Mouse (Mus musculus) frontal cortex, postnatal 25 days (tissue): ENCODE measurements around the gene Naglu.
"Not testable (repeated sequence)": the region's sequence is repeated elsewhere in the genome, so short reads cannot be mapped to it uniquely, and the experiment has no call there.

Experiments used
- DNase-seq, 2 experiments: peaks; one replicate each; pipeline ENCODE4 v3.0.0; 2022; ENCODE audit warnings: low spot score in 2 of 2

Gene Naglu

GRCm38 (mm10) chr11:101124494-101124893 lies 54.7 kb downstream of the Naglu start:
- DNase-seq: not testable (repeated sequence)

DNA sequence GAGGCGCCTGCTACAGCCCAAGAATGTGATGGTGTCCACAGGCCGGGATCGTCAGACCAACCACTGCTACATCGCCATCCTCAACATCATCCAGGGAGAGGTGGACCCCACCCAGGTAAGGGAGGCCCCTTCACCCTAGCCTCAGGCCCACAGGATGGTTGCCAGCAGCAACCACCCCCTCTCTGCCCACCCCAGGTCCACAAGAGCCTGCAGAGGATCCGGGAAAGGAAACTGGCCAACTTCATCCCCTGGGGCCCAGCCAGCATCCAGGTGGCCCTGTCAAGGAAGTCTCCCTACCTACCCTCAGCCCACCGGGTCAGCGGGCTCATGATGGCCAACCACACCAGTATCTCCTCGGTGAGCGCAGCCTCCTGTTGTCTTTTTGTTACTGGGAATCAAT lies 55.2 kb downstream of the Naglu start:
- DNase-seq: not testable (repeated sequence)

DNA sequence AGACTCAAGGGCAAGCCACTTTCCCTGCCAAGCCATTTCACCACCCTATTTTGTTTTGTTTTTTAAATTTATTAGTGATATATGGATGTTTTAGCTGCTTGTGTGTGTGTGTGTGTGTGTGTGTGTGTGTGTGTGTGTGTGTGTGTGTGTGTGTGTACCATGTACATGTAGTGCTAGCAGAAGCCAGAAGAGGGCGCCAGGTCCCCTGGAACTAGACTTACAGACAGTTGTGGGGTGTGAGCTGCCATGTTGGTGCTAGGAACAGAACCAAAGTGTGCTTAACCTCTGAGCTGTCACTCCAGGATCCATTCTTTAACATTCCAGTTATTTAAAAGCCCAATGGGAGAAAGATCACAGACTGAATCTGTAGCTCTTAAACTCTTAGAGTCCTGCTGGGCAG lies 57.3 kb downstream of the Naglu start:
- DNase-seq: no peak
